Mouse (Mus musculus): ENCODE measurements around the gene Gpx5. TPM values are rescaled to one million over a fixed set of nuclear protein-coding genes. Genes with fewer than 3 reads are reported as not detected.

Gpx5 gene
- polyA plus RNA-seq (2012; fragmentation: generic; extraction: Trizol): not detected

DNA sequence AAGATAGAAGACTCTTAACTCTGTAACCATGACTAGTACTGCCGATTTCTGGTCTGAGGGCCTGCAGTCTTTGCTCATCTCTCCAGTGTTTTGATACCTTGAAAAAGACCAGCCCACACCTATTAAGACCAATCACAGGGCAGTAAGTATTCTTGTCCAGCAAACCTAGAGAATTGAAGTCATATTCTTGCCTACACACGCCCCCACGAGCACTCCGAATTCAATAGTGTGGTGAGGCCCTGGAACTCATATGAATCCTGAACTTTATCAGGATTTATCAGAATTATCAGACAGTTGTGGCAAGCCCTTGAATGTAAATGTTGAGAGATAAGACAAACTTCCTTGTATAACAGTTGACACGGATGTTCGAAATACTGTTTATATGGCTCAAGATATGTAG lies at the start of gene Gpx5:
Gpx5 (minus strand) TSS at position 101 of the 400 bp plus-strand sequence.

DNA sequence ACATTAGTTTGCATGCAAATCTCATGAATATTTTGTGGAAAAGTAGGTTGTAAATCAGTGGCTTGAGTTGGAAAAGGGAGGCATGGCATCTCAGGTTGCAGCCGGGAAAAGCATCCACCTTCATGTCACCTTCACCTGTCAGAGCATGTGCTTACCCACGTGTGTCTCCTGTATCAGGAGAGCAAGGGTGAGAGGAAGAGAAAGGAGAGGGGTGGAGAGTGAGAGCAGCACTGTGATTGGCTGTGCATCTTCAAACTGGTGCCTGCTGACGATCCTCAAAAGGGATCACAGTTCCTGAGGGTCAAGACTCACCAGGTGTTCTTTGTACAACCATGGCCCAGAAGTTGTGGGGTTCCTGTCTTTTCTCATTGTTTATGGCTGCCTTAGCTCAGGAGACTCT lies 19.4 kb upstream of the Gpx5 start, which contains the start of gene Gpx6:
Gpx6 (plus strand) TSS at position 200 of the 400 bp plus-strand sequence.

Other genes starting within 250 kb of the Gpx5 start
- not detected for gene Olfr1370, start 217.8 kb downstream of the Gpx5 start, polyA plus RNA-seq (2012; fragmentation: generic; extraction: Trizol)
- gene Olfr1369-ps1, start 181.2 kb downstream of the Gpx5 start, polyA plus RNA-seq (2012; fragmentation: generic; extraction: Trizol): not detected
- gene Olfr263, start 163.1 kb downstream of the Gpx5 start, polyA plus RNA-seq (2012; fragmentation: generic; extraction: Trizol): not detected
- gene Olfr1368, start 146.9 kb downstream of the Gpx5 start, polyA plus RNA-seq (2012; fragmentation: generic; extraction: Trizol): not detected
- gene Trim27, start 113.3 kb downstream of the Gpx5 start, polyA plus RNA-seq (2012; fragmentation: generic; extraction: Trizol): 10 to 100 TPM; 57.8 to 76.7 TPM
- not detected for gene Gpx6, start 19.4 kb upstream of the Gpx5 start, polyA plus RNA-seq (2012; fragmentation: generic; extraction: Trizol)
- gene Olfr1367, start 54.2 kb upstream of the Gpx5 start, polyA plus RNA-seq (2012; fragmentation: generic; extraction: Trizol): not detected
- 1 to 10 TPM in 1 of 2 experiments, under 1 TPM in 1; 0.33 to 4.3 TPM for gene Zscan12, start 70.1 kb upstream of the Gpx5 start, polyA plus RNA-seq (2012; fragmentation: generic; extraction: Trizol)
- 10 to 100 TPM in 1 of 2 experiments, 1 to 10 TPM in 1; 1.0 to 19.6 TPM for gene Zkscan3, start 110.0 kb upstream of the Gpx5 start, polyA plus RNA-seq (2012; fragmentation: generic; extraction: Trizol)
- gene Pgbd1, start 148.3 kb upstream of the Gpx5 start, polyA plus RNA-seq (2012; fragmentation: generic; extraction: Trizol): not detected
- gene Zscan26, start 161.0 kb upstream of the Gpx5 start, polyA plus RNA-seq (2012; fragmentation: generic; extraction: Trizol): 1 to 10 TPM in 1 of 2 experiments, under 1 TPM in 1; 0.18 to 5.0 TPM
- gene Nkapl, start 175.8 kb upstream of the Gpx5 start, polyA plus RNA-seq (2012; fragmentation: generic; extraction: Trizol): not detected
- under 1 TPM in 1 of 2 experiments, not detected in 1; 0.33 TPM for gene Zkscan4, start 186.2 kb upstream of the Gpx5 start, polyA plus RNA-seq (2012; fragmentation: generic; extraction: Trizol)
- gene Gm10065, start 186.7 kb upstream of the Gpx5 start, polyA plus RNA-seq (2012; fragmentation: generic; extraction: Trizol): not detected
- gene AK157302, start 202.5 kb upstream of the Gpx5 start, polyA plus RNA-seq (2012; fragmentation: generic; extraction: Trizol): under 1 TPM; 0.14 to 0.60 TPM
- gene Gm11273, start 208.7 kb upstream of the Gpx5 start, polyA plus RNA-seq (2012; fragmentation: generic; extraction: Trizol): 10 to 100 TPM; 15.6 to 26.8 TPM
- 1 to 10 TPM in 1 of 2 experiments, under 1 TPM in 1; 0.26 to 1.2 TPM for gene Zkscan8, start 238.4 kb upstream of the Gpx5 start, polyA plus RNA-seq (2012; fragmentation: generic; extraction: Trizol)

Measured in C3H10T1/2 (cell line).